Mouse (Mus musculus): ENCODE results near the gene Plcg1.

DNA sequence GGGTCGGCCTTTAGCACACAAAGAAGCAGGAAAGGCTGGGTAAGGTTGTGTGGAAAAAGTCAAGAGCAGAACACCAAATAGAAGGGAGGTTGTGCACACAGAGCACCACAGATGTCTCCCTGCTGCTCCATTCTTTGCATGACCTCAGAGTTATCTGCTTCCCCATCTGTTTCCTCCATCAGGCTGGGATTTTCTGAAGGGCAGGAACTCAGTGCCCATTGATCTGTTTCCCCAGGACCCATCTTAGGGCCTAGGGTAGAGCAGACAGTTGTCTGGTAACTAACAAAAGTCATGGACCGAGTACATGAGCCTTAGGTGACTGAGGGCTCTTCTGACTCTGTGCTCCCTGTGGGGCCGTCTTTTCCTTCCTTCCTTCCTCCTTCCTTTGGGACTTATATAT lies 10.5 kb downstream of the Plcg1 start:
- TF ChIP-seq CTCF (IDR thresholded peaks at IDR 0.05; ENCODE audit: extremely low read depth, insufficient read depth, insufficient read length, insufficient replicate concordance) = no peak
- TF ChIP-seq POLR2A (IDR thresholded peaks at IDR 0.05; ENCODE audit: low read depth, low read length) = no peak

Measured in spleen, adult 2 months (tissue).